Mouse (Mus musculus) thymus, postnatal 0 days (tissue): ENCODE data around the gene Tmem203. TPM values are rescaled to one million over a fixed set of nuclear protein-coding genes. Genes with fewer than 3 reads are reported as not detected.
"Not testable (repeated sequence)": the region's sequence is repeated elsewhere in the genome, so short reads cannot be mapped to it uniquely, and the experiment has no call there.

Source experiments
- DNase-seq: peaks from one replicate; pipeline ENCODE4 v3.0.0-alpha.2; 2015; ENCODE audit warnings: low spot score
- polyA plus RNA-seq: library from polyadenylated mRNA; unstranded; fragments of >200 nt; fragmentation: Nextera tagmentation; extraction: Ambion mirVana; gene quantifications from 2 replicates; pipeline ENCODE4 v1.2.1, GENCODE M21; 2015

The Tmem203 gene
- polyA plus RNA-seq, 1 experiment from 2014 or later: 47.4 TPM

DNA sequence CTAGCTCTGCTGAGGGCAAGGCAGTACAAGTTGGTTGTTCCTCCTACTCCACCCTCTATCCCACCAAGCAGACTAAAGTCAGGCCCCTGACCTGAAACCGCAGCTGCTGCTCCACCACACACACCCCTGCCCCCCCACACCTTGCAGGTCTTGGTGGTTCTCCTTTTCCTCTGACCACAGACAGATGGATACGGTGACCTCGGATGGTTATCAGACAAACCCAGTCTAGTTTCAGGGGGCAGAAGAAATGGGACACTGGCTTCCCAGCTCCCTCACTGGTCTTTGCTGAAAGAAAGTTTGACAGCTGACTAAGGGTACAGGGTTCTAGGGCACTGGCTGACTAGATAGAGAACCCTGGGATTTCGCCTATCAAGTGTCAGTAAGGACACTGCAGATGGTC is 21.8 kb upstream of the Tmem203 start:
- DNase-seq: no peak

- no peak for DNase-seq
Observed at GRCm38 (mm10) chr2:25234050-25234449, 21.2 kb upstream of the Tmem203 start, which contains the start of gene Slc34a3. TSS of gene Slc34a3 (minus strand) at chr2:25234364.

- no peak for DNase-seq
Observed at GRCm38 (mm10) chr2:25234551-25235220, 20.6 kb upstream of the Tmem203 start.

DNA sequence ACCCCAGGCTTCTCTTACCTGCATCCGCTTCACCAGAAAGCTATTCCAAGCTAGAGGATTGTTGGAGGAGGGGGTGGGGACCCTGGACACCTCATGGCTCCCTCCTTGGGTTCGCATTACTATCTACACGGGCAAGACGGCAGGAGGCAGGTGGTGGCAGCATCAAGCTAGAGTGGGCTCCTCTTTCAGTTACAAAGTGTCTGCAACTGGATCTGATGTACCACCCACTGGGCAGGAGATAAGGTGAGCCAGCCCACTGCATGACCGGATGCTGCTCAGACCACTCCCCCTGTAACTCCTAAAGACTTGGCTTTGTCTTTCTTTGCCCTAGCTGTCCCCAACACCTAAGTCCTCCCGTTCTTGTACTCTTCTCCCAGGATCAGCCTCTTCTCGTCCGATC is 18.6 kb upstream of the Tmem203 start, which contains the start of gene Rnf224:
Rnf224 (minus strand) TSS at position 174 of the 400 bp plus-strand sequence.
- DNase-seq: no peak

DNA sequence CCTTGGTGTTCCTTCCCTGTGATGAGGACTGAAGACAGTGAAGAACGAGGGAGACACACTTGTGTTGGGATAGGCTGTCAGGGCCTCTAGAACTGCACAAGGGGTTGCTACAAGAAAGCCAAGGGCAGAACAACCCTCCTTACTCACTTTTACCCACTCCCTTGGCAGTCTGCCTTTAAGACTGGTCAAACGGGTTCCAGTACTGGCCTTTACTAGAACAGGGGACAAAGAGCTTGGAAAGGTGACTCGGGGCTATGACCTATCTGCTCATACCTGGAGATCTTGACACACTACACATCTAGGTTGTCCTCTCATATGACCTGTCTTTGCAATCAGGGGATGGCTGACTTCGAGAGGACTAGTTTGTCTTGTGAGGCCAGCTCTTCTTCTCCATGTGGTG is 17.7 kb upstream of the Tmem203 start:
- DNase-seq: no peak

- no peak for DNase-seq
Observed at GRCm38 (mm10) chr2:25238106-25238505, 17.1 kb upstream of the Tmem203 start.

DNA sequence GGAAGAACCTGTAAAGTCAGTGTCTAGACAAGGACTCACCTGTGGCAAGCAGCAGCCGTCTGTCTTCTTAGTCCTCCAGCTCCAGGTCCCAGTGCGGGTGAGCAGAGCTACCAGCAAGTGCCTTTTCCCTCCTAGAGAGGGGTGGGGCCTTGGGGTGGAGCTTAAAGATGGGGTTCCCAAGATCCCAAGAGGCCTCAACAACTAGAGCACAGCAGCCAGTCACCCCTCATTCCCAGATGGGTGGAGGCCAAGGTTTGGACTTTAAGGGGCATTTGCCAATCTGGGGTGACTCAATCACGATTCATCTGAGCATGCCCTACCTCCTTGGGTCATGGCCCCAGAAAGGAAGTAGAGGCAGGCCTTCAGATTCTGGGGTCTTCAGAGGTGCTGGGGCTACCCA is 15.5 kb upstream of the Tmem203 start:
- DNase-seq: no peak

DNA sequence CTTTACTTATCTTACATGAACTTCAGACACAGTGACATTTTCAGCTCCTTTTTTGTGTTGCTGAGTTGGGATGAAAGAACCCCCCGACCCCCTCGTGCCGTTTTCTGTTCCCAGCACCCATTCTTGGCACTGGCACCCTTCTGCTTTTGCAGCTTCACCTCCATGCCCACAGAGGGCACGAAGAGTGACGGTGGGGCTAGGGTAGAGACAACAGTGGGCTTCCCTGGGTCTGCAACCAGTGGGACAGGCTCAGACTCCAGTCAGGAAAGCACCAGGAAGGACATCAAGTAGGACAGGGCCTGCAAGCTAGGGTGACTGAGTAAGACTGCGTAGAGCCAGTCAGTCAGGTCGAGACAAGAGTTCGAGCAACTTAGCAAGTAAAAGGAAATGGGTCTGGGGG is 14.9 kb upstream of the Tmem203 start:
- no peak for DNase-seq

DNA sequence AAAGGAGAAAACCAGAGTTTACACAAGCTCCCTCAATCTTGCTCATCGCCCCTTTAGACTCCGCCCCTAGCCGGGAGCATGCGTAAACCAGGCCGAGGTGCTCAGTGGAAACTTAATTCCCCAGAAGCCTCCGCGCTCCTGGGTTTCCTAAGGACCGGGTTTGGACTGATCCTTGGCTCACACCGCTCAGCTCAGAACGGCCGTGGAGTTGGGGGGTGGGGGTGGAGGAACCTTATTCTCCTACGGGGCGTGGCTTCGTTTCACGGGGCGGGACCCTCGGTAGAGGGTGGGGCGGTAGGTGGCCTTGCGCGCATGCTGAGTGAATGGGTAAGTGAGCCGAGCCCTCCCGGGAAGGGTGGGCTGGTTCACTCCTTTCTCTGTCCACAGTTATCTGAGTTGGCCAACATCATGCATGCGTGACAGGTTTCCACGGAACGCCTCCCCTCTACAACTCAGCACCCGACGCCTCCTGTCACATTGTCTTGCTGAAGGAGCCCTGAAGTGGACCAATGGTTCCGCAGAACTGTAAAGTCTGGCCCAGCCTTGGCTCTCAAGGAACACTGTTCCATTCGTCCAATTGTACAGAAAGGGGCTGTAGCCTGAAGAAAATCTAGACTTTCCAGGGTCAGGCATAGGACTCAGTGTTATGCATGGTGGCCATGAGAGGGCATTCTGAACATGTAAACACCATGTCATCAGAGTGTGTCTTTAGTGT is 14.4 kb upstream of the Tmem203 start:
- peak; percentile 53 for DNase-seq

DNA sequence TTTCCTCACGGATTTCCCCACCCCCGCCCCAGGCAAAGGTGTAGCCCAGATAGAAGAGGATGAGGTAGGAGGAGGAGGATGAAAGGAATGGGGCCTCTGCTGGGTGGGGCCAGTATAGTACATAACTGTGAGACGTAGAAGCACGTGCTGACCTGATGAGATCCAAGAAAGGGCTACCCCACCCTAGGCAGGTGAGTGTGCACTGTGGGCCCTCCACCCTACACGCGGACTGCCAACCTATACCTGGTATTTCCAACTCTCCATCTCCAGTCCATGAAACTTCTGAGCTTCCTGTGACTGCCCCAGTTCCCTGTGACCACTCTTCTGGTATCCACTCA is 13.8 kb upstream of the Tmem203 start:
- no peak for DNase-seq

DNA sequence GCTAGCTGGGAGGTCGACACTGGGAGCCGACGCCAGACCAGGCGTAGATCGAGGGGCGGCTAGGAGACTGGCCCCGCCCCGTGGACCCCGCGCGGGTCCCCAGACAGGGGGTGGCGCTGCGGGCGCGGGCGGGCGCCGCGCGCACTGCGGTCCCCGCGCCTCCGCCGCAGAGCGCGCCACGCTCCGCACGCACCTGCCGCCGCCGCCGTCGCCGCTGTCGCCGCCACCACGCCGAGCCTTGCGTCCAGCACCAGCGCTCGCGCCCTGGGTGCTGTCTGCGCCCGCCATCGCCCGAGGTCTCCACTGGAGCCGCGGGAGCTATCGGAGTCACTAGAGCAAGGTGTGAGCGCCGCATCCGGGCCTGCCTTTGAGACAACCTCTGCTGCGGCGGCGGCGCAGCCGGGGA is 13.1 kb upstream of the Tmem203 start, which contains the start of the genes Rnf208 and Cysrt1:
Rnf208 (plus strand) TSS at position 155 of the 406 bp plus-strand sequence.
Cysrt1 (minus strand) TSS at position 352 of the 406 bp plus-strand sequence.
- peak; percentile 31 for DNase-seq

DNA sequence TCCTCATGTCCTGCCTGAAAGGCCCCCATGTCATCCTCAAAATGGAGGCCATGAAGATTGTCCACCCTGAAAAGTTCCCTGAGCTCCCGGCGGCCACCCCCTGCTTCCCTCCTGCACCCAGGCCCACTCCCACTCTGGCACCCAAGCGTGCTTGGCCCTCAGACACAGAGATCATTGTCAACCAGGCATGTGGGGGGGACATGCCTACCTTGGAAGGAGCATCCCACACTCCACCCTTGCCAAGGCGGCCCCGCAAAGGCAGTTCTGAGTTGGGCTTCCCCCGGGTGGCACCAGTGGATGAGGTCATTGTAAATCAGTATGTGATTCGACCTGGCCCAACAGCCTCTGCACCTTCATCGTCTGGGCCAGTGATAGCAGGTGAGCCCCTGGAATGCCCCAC is 11.9 kb upstream of the Tmem203 start:
- DNase-seq: no peak

DNA sequence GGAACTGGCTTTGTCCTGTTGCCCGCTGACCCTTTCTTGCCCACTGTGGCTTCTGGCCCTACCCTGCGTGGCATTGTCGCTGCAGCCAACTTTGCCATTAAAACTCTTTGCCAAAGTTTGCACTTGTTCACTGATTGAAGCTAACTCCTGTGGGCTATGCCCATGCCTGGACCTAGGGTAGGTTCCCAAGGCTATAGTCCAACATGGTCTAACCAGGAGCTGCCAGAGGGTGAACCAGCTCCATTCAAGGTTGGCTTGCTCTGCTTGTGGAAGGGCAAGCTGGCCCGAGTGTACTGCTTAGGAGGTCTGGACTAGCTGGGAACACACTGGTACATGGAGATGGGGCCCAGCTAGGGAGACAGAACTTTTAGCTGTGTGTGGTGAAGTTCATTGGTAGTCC is 11.1 kb upstream of the Tmem203 start:
- no peak for DNase-seq

GRCm38 (mm10) chr2:25246183-25247072 is 8.8 kb upstream of the Tmem203 start, which contains the start of gene AL732309.1:
TSS of gene AL732309.1 (minus strand) at chr2:25246863.
- DNase-seq: no peak

DNA sequence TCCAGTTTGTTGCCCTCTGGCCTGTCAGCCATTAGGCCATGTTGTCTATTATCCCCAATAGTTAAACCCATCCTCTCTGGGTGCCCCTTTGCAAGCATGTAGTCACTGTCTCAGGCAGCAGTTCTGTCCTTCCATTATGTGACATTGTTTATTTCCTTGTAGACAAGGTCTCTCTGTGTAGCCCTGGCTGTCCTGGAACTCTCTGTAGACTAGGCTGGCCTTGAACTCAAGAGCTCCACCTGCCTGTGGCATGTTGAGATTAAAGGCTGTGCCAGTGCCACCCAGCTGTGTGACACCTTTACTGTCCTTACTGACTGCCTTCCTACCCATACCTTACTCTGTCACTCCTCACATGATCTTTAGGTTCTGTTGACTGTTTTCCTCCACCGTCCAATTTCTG is 2.9 kb upstream of the Tmem203 start:
- DNase-seq: peak; percentile 50

GRCm38 (mm10) chr2:25256443-25257109 is 1.3 kb downstream of the Tmem203 start:
- peak; percentile 71 for DNase-seq

GRCm38 (mm10) chr2:25257250-25257649 is 2.0 kb downstream of the Tmem203 start:
- not testable (repeated sequence) for DNase-seq

GRCm38 (mm10) chr2:25258887-25259286 is 3.6 kb downstream of the Tmem203 start:
- no peak for DNase-seq

- DNase-seq: no peak
Observed at GRCm38 (mm10) chr2:25261870-25262269, 6.6 kb downstream of the Tmem203 start.

DNA sequence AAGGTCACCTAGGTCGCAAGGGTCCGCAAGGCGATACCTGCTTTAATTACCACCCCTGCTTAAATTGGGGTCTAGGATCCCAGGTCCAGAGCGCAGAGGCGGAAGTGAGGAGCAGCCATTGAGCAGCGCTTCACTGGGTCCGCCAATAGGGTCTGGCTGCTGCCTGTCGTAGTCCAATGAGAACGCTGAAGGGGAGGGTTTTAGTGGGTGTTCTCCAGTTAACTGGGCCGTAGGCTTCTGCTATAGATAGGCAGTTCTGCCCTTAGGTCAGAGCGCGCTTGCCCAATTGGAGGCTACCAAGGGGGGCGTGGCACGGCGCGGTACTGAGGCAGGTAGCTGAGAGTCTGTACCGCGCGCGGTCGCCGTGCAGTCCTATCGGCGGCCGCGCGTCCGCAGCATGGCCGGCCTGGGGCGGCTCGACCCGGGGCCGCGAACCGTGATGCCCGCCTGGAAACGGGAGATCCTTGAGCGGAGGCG is 7.1 kb downstream of the Tmem203 start, which contains the start of gene Tprn:
Tprn (plus strand) TSS at position 328 of the 477 bp plus-strand sequence.
- peak; percentile 95 for DNase-seq
